Mouse (Mus musculus) heart, embryonic 15.5 days (tissue): ENCODE results near the gene Rpp25l. TPM values are rescaled to one million over a fixed set of nuclear protein-coding genes. Genes with fewer than 3 reads are reported as not detected.

ENCODE experiments used
- ATAC-seq: fragments of 200-750 bp; cut with Nextera tagmentation; replicated peaks from 2 replicates; pipeline ENCODE4 v1.8.0; 2017; ENCODE audit warnings: low read depth, moderate TSS enrichment; ENCODE audit not compliant: insufficient number of reproducible peaks, insufficient read depth, low FRiP score
- H3K27ac ChIP-seq: fragments of 300-500 bp; sonication (generic); 2 replicates; pipeline ENCODE4 v1.5.1; 2015; ENCODE audit warnings: mild to moderate bottlenecking, inconsistent platforms
- H3K27me3 ChIP-seq: fragments of 300-500 bp; sonication (generic); 2 replicates; pipeline ENCODE4 v1.6.1; 2015; ENCODE audit warnings: inconsistent platforms
- H3K36me3 ChIP-seq: fragments of 300-500 bp; sonication (generic); 2 replicates; pipeline ENCODE4 v1.6.1; 2015; ENCODE audit warnings: mild to moderate bottlenecking, inconsistent platforms
- H3K4me1 ChIP-seq: fragments of 300-500 bp; sonication (generic); replicated peaks from 2 replicates; pipeline ENCODE4 v1.6.1; 2015; ENCODE audit warnings: inconsistent platforms
- H3K4me2 ChIP-seq: fragments of 300-500 bp; sonication (generic); 2 replicates; pipeline ENCODE4 v1.6.1; 2015; ENCODE audit warnings: inconsistent platforms, mild to moderate bottlenecking, moderate library complexity
- H3K4me3 ChIP-seq: fragments of 300-500 bp; sonication (generic); 2 replicates; pipeline ENCODE4 v1.5.1; 2015; ENCODE audit warnings: mild to moderate bottlenecking, inconsistent platforms
- H3K9ac ChIP-seq: fragments of 300-500 bp; sonication (generic); 2 replicates; pipeline ENCODE4 v1.6.1; 2015; ENCODE audit warnings: mild to moderate bottlenecking, inconsistent platforms
- H3K9me3 ChIP-seq: fragments of 300-500 bp; sonication (generic); replicated peaks from 2 replicates; pipeline ENCODE4 v1.6.1; 2016; ENCODE audit warnings: inconsistent platforms
- WGBS: fragments of 180-500 bp; shearing (Covaris S2); methylation state at CpG from one replicate; pipeline ENCODE4 v1.1.7; 2015; ENCODE audit warnings: mixed read lengths; 5-methylcytosine and 5-hydroxymethylcytosine counted together
- polyA plus RNA-seq: library from polyadenylated mRNA; unstranded; fragments of >200 nt; fragmentation: Nextera tagmentation; extraction: Ambion mirVana; gene quantifications from 2 replicates; pipeline ENCODE4 v1.2.1, GENCODE M21; 2015

The Rpp25l gene
- polyA plus RNA-seq, 1 experiment from 2014 or later, result 42.7 TPM

DNA sequence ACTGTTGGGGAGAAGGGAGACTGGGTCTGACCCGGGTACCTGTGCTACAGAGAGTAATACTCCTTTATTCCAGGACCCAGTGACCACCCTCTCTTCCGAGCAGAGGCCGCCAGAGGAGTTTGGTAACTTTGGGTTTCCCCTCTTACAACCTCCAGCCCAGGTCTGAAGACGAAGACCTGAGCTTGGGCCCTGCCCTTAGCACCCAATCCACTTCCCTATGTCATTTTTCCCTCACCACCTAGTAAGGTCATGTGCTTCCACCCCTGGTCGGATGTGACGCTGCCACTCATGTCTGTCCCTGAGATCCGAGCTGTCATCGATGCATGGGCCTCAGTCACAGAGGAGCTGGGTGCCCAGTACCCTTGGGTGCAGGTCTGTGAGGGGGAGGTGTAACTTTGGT lies 43.1 kb upstream of the Rpp25l start:
- Histone ChIP-seq H3K27ac (peak overlapping the region; percentile 95), H3K4me2 (peak overlapping the region; percentile 82), H3K4me3 (peak overlapping the region; percentile 78), H3K36me3 (peaks cover 9% of the 10 kb centered on the region; the same call in 1 of the 2 replicates), H3K27me3 (no peaks in the 10 kb centered on the region), H3K4me1 (peaks cover 44% of the 10 kb centered on the region), H3K9me3 (no peaks in the 10 kb centered on the region), H3K9ac (peak overlapping the region; percentile 81)
- no peak for ATAC-seq
- 65% methylated on average over 8 of the region's 8 CpGs for WGBS

DNA sequence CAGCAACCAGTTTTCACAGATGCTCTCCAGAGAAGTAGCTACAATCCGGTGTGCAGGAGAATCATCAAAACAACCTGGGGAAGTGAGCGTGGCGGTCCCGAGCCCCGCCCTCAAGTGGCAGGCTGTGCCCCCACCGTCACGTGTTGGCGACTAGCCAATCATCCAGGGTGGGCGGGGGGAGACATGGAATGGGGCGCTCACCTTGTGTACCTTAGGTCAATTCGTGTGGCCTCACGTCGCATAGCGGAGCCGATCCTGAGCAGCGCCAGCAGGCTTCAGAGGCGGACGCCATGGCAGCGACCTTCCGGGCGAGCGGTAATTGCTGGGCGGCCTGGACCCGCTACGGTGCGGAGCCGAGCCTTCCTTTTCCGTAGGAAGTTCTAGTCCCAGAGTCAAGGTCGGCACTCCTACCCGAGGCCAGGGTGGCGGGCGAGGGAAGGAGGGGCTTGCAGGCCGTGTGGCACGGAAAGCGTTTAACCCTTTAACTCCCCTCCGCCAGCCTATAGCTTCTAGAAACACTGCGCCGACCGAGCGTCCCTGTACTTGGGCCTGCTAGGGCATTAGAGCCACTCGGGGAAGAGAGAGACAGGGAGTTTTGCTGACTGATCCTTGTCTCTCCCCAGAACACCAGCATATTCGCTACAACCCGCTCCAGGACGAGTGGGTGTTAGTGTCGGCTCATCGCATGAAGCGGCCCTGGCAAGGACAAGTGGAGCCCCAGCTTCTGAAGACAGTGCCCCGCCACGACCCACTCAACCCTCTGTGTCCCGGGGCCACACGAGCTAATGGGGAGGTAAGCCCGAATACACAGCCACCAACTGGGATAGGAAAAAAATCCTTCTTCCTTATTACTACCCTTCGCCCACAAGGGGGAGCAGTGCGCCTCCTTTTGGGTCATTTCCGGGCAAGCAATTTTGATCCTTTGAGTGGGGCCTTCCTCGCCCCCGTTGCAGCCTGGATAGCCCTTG lies 42.3 kb upstream of the Rpp25l start, which contains the start of gene Sigmar1:
TSS of gene Sigmar1 (minus strand) at position 820 of the 968 bp plus-strand sequence.
- Histone ChIP-seq H3K4me1 (peaks cover 36% of the 10 kb centered on the region), H3K36me3 (peaks cover 9% of the 10 kb centered on the region; the same call in 1 of the 2 replicates), H3K4me3 (peak within 1 kb of the TSS; percentile 78), H3K9ac (peak within 1 kb of the TSS; percentile 81), H3K4me2 (peak within 1 kb of the TSS; percentile 82), H3K9me3 (no peaks in the 10 kb centered on the region), H3K27ac (peak within 1 kb of the TSS; percentile 95), H3K27me3 (no peaks in the 10 kb centered on the region)
- WGBS, result under 1% methylated on average over 57 of the region's 57 CpGs
- peak; percentile 61 for ATAC-seq

DNA sequence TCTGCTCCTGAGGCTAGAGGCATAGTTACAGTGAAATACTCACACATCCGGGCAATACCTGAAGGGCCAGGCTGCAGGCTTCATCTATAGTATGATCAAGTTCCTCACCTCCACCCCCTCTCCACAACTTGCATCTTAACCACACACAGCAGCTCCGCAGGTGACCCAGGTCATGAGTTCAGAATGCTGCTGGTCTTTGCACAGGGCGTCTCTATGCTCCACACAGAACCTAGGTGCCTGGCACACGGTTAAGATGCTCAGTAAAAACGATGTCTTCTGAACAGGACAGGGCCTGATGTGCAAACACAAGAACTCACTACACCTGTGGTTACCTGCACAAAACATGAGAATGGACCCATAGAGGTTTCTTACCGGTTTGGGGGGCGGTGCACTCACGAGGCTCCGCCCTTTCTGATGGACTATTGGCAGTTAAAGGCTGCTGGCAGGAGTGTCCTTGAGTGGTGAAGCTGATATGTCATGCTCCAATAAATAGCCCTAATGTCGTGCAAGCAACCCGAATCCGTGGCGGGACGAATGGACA lies 41.5 kb upstream of the Rpp25l start, which contains the start of gene Galt:
TSS of gene Galt (plus strand) at position 432 of the 541 bp plus-strand sequence.
- H3K36me3 ChIP-seq, result peaks cover 9% of the 10 kb centered on the region; the same call in 1 of the 2 replicates
- peak within 1 kb of the TSS; percentile 95 for H3K27ac ChIP-seq
- H3K27me3 ChIP-seq, result no peaks in the 10 kb centered on the region
- peak; percentile 25; the same call in 1 of the 2 replicates for ATAC-seq
- WGBS, result 11% methylated on average over 14 of the region's 14 CpGs
- H3K4me2 ChIP-seq, result peak within 1 kb of the TSS; percentile 82
- peaks cover 32% of the 10 kb centered on the region for H3K4me1 ChIP-seq
- peak within 1 kb of the TSS; percentile 78 for H3K4me3 ChIP-seq
- peak within 1 kb of the TSS; percentile 81 for H3K9ac ChIP-seq
- H3K9me3 ChIP-seq, result no peaks in the 10 kb centered on the region

DNA sequence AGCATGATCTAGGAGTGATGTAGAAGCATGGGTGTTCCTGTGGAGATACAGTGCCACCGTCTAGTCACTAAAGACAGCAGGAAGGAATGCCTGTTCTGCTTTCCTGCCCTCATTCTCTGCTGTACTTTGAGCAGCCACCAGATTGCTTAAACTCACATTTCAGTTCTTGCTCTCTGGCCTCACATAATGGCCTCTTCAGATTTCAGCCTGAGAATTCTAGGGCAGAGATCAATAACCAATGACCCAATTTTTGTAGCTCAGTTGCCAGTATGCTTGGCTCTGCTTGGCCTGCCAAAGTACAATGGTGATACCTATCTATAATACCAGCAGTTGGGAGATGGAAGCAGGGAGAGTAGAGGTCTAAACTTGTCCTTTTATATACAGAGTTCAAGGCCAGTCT lies 31.7 kb upstream of the Rpp25l start:
- Histone ChIP-seq H3K36me3 (peaks cover 5% of the 10 kb centered on the region; the same call in 1 of the 2 replicates), H3K4me3 (no peak overlapping the region), H3K9me3 (0 out of 2 replicates have a peak, but pooled peaks cover 6% of the 10 kb centered on the region), H3K4me2 (no peak overlapping the region), H3K27me3 (no peaks in the 10 kb centered on the region), H3K9ac (no peak overlapping the region), H3K27ac (no peak overlapping the region), H3K4me1 (peaks cover 8% of the 10 kb centered on the region)
- no peak for ATAC-seq
- 52% methylated on average over 1 of the region's 1 CpGs for WGBS

DNA sequence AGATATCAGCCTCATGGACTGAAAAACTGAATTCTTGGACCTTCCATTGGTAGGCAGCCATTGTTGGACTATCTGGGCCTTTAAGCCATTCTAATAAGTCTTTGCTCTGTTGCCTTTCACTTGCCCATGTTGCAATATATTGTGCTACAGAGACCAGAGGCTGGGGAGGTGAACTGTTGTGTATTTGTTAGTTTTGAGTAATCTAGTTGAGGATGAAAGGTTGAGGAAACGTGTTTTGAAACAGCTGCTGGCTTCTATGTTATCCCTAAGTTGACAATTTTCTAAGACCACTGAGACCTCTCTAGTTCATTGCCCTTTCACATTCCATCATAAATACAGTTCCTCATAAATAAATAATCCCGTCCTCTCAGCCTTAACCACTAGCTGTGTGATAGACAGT lies 30.8 kb upstream of the Rpp25l start:
- Histone ChIP-seq H3K4me3 (no peak overlapping the region), H3K27ac (no peak overlapping the region), H3K9ac (no peak overlapping the region), H3K27me3 (no peaks in the 10 kb centered on the region), H3K9me3 (0 out of 2 replicates have a peak, but pooled peaks cover 6% of the 10 kb centered on the region), H3K4me1 (peaks cover 11% of the 10 kb centered on the region), H3K4me2 (no peak overlapping the region), H3K36me3 (peaks cover 7% of the 10 kb centered on the region)
- no peak for ATAC-seq
- WGBS, result 77% methylated on average over 2 of the region's 2 CpGs

DNA sequence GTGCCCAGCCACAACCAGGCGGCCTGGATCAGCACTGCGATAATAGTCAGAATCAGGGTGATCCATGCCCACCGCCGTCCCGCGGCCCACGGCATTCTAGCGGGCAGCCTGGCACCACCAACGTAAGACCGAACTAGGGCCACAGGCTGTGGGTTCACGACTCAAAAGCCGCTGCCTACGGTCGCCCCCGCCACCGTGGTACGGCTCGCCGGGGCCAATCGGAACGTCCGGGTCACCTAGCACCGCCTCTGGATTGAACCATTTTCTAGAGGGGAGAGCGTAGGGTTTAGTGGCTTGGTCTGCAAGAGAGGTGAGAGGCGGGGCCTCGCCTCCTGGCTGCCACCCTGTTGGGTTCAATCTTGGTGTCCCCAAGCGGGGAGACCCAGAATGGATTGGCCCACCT lies 27.8 kb upstream of the Rpp25l start:
- 0 out of 2 replicates have a peak, but pooled peaks cover 4% of the 10 kb centered on the region for H3K9me3 ChIP-seq
- H3K4me2 ChIP-seq, result peak overlapping the region; percentile 94
- peak overlapping the region; percentile 74 for H3K4me3 ChIP-seq
- peak overlapping the region; percentile 82 for H3K27ac ChIP-seq
- peak; percentile 97 for ATAC-seq
- H3K36me3 ChIP-seq, result peaks cover 6% of the 10 kb centered on the region; the same call in 1 of the 2 replicates
- peak overlapping the region; percentile 72 for H3K9ac ChIP-seq
- H3K4me1 ChIP-seq, result peaks cover 11% of the 10 kb centered on the region
- under 1% methylated on average over 27 of the region's 27 CpGs for WGBS
- H3K27me3 ChIP-seq, result no peaks in the 10 kb centered on the region

DNA sequence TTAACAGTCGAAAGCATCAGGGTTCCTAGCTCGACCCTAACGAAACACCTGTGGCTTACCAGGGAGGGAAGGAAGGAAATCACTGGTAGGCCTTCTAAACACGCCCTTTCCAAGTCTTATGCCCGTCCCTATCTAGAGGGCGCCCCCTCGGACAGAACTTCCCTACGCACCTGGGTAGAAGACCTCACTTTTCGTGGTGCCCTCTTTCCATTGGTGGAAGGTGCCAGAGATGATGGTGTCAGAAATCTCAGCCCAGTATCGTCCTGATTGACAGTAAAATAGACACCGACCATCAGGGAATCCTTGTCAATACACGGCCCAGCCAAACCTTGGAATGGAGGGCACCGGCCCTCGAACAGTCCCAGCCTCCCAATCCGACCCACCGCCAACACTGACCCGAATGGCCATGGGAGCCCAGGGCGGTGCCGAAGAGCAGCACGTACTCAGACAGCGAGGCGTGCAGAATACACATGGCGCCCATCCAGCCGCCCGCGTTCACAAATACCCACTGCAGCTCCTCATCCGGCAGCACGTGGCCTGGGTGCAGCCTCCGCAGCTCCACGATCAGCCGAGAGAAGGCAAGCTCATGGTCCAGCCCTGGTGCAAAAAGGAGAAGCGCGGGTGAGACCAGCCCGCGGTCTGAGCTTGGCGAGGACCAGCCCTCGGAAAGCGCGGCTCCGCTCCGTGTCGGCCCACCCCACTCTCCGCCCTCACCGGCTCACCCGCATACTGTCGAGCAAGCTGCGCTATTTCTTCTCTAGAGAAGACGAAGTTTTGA lies 27.2 kb upstream of the Rpp25l start:
- peak overlapping the region; percentile 82 for H3K27ac ChIP-seq
- peak overlapping the region; percentile 74 for H3K4me3 ChIP-seq
- H3K9ac ChIP-seq, result peak overlapping the region; percentile 72
- H3K36me3 ChIP-seq, result peaks cover 6% of the 10 kb centered on the region; the same call in 1 of the 2 replicates
- peaks cover 11% of the 10 kb centered on the region for H3K4me1 ChIP-seq
- H3K9me3 ChIP-seq, result no peaks in the 10 kb centered on the region
- ATAC-seq, result peak; percentile 77
- 2% methylated on average over 48 of the region's 48 CpGs for WGBS
- H3K4me2 ChIP-seq, result peak overlapping the region; percentile 94
- H3K27me3 ChIP-seq, result peaks cover 2% of the 10 kb centered on the region; the same call in 1 of the 2 replicates

DNA sequence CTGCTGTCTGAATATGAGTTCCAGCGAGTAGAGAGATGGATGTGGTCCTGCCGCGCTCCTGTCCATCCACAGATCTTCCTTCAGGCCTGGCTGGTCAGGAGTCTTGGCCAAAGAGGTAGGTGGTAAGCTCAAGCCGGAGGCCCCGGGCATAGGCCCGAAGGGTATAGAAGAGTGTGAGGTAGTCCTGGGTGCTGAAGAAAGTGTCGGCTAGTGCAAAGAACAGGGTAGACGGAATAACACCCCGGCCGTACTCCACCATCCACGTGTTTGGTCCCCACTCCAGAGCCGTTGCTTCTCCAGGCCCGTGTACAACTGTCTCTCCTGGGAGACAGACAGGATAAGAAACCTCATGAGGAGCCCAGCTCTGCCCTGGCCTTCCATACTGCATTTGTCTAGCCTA lies 25.9 kb upstream of the Rpp25l start:
- no peaks in the 10 kb centered on the region for H3K9me3 ChIP-seq
- peaks cover 11% of the 10 kb centered on the region for H3K4me1 ChIP-seq
- peaks cover 8% of the 10 kb centered on the region; the same call in 1 of the 2 replicates for H3K27me3 ChIP-seq
- H3K36me3 ChIP-seq, result peaks cover 6% of the 10 kb centered on the region; the same call in 1 of the 2 replicates
- no peak overlapping the region for H3K4me3 ChIP-seq
- ATAC-seq, result no peak
- no peak overlapping the region for H3K27ac ChIP-seq
- 91% methylated on average over 13 of the region's 13 CpGs for WGBS
- H3K9ac ChIP-seq, result no peak overlapping the region
- H3K4me2 ChIP-seq, result no peak overlapping the region

DNA sequence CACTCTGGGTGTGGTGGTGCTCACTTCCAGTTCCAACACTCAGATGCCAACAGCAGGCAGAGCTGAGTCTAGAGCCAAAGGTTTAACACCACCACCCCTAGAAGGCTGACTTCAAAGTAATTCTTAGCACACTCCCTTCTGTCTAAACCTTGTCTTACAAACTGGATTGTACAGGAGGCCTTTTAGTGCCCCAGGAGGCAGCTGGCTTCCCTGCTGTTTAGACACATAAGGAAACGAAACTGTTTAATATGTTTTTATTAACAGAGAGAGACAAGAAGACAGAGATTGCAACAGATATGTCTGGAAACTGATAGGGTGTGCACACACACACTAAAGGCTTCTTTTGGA lies 24.9 kb upstream of the Rpp25l start:
- H3K9me3 ChIP-seq, result no peaks in the 10 kb centered on the region
- H3K27me3 ChIP-seq, result peaks cover 17% of the 10 kb centered on the region
- WGBS, result 71% methylated on average over 1 of the region's 1 CpGs
- H3K27ac ChIP-seq, result no peak overlapping the region
- H3K4me1 ChIP-seq, result peaks cover 11% of the 10 kb centered on the region
- H3K9ac ChIP-seq, result no peak overlapping the region
- ATAC-seq, result no peak
- peaks cover 6% of the 10 kb centered on the region; the same call in 1 of the 2 replicates for H3K36me3 ChIP-seq
- no peak overlapping the region for H3K4me2 ChIP-seq
- no peak overlapping the region for H3K4me3 ChIP-seq

DNA sequence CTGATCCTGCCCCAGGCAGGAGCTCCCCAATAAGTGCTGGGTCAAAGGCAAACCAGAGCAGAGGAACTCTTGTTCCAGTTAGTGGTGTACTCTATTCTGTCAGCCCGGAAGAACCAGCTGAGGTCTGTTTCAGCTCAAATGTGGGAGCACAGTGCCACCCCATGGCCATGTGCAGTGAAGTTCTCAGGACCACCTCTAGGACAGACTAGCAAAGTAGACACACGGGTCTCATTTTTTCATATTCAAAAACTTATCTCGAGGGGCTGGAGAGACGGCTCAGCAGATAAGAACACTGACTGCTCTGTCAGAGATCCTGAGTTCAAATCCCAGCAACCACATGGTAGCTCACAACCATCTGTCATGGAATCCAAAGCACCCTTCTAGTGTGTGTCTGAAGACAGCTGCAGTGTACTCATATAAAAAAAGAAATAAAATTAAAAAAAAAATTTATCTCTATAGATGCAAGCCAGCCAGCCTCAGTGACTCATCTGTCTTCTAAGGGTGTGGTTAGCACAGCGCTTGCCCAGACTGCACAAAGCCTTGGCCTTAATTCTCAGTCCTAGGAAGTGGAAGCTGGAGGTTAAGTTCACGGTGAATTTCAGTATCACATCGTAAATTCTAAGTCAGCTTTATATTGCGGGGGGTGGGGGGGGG lies 24.4 kb upstream of the Rpp25l start:
- 40% methylated on average over 8 of the region's 8 CpGs for WGBS
- Histone ChIP-seq H3K4me2 (no peak overlapping the region), H3K4me3 (no peak overlapping the region), H3K9ac (no peak overlapping the region), H3K36me3 (peaks cover 6% of the 10 kb centered on the region; the same call in 1 of the 2 replicates), H3K27me3 (peaks cover 22% of the 10 kb centered on the region), H3K4me1 (peaks cover 11% of the 10 kb centered on the region), H3K9me3 (no peaks in the 10 kb centered on the region), H3K27ac (no peak overlapping the region)
- ATAC-seq, result no peak
